Mouse (Mus musculus) CH12.LX (cell line): Measurements from ENCODE around the gene Zdhhc8. TPM values are rescaled to one million over a fixed set of nuclear protein-coding genes. Genes with fewer than 3 reads are reported as not detected.

Experiments used
- DNase-seq: peaks from one replicate; pipeline ENCODE4 v3.0.0-alpha.2; 2013; ENCODE audit errors: extremely low read depth
- H3K27ac ChIP-seq: 2 replicates; pipeline ENCODE4 v1.5.1; 2012; ENCODE audit warnings: low read depth, mild to moderate bottlenecking, control low read depth, moderate library complexity; ENCODE audit not compliant: insufficient read depth
- H3K27me3 ChIP-seq: replicated peaks from 2 replicates; pipeline ENCODE3; 2012; ENCODE audit warnings: inconsistent platforms
- H3K36me3 ChIP-seq, 2 experiments: replicated peaks in 1 of 2; 2 replicates each; pipeline versions ENCODE3 to v1.6.1; 2012; ENCODE audit warnings: inconsistent platforms in 1 of 2, low read length in 1 of 2, mild to moderate bottlenecking in 1 of 2, mixed read lengths in 1 of 2, moderate library complexity in 1 of 2; ENCODE audit not compliant: control insufficient read depth in 1 of 2, insufficient read depth in 1 of 2
- H3K4me1 ChIP-seq, 2 experiments: 2 replicates each; pipeline ENCODE4 v1.6.1; 2012; ENCODE audit warnings: inconsistent platforms in 1 of 2, moderate library complexity in 1 of 2; ENCODE audit not compliant: insufficient read depth in 2 of 2, control insufficient read depth in 1 of 2
- H3K4me2 ChIP-seq: 2 replicates; pipeline ENCODE4 v1.6.1; 2012; ENCODE audit warnings: low read depth, mild to moderate bottlenecking, control low read depth; ENCODE audit not compliant: poor library complexity, insufficient read depth, severe bottlenecking
- H3K4me3 ChIP-seq, 3 experiments: fragments of 150-350 bp in 1 of 3; sonication (generic) in 1 of 3; replicated peaks in 1 of 3; 2 replicates each; pipeline versions ENCODE3 to v1.5.1; 2011 to 2012; ENCODE audit warnings: low read depth in 2 of 3, low read length in 2 of 3, mild to moderate bottlenecking in 2 of 3, moderate library complexity in 2 of 3, control low read depth in 1 of 3, improper control_type of control experiment in 1 of 3, inconsistent platforms in 1 of 3, mixed read lengths in 1 of 3; ENCODE audit not compliant: poor library complexity in 1 of 3
- H3K79me2 ChIP-seq: replicated peaks from 2 replicates; pipeline ENCODE4 v1.6.1; 2012; ENCODE audit warnings: mild to moderate bottlenecking, moderate library complexity; ENCODE audit not compliant: control insufficient read depth, poor library complexity, insufficient read depth, severe bottlenecking; ENCODE audit errors: extremely low read depth
- H3K9ac ChIP-seq: 2 replicates; pipeline ENCODE4 v1.6.1; 2012; ENCODE audit warnings: low read depth, mild to moderate bottlenecking, control low read depth, moderate library complexity; ENCODE audit not compliant: insufficient read depth
- H3K9me3 ChIP-seq: replicated peaks from 2 replicates; pipeline ENCODE3; 2012; ENCODE audit warnings: low read length, inconsistent platforms, mixed read lengths
- BHLHE40 ChIP-seq: IDR thresholded peaks from 2 replicates; pipeline ENCODE4 v1.6.1; 2011; ENCODE audit warnings: mild to moderate bottlenecking, low read depth, low read length, improper control_type of control experiment
- CHD1 ChIP-seq: IDR thresholded peaks from 2 replicates; pipeline ENCODE4 v1.6.1; 2012; ENCODE audit warnings: low read depth, low read length, improper control_type of control experiment, inconsistent platforms
- CHD2 ChIP-seq: IDR thresholded peaks from 2 replicates; pipeline ENCODE4 v1.6.1; 2011; ENCODE audit warnings: low read length, improper control_type of control experiment
- EP300 ChIP-seq: IDR thresholded peaks from 2 replicates; pipeline ENCODE4 v1.6.1; 2011; ENCODE audit warnings: low read length, improper control_type of control experiment
- GABPA ChIP-seq: IDR thresholded peaks from 2 replicates; pipeline ENCODE4 v1.6.1; 2012; ENCODE audit warnings: low read depth, low read length, improper control_type of control experiment, inconsistent platforms; ENCODE audit not compliant: insufficient replicate concordance
- HCFC1 ChIP-seq: IDR thresholded peaks from 2 replicates; pipeline ENCODE4 v1.6.1; 2012; ENCODE audit warnings: low read depth, mild to moderate bottlenecking, inconsistent platforms, low read length, improper control_type of control experiment
- IRF4 ChIP-seq: IDR thresholded peaks from 2 replicates; pipeline ENCODE4 v1.6.1; 2014; ENCODE audit warnings: low read depth, mild to moderate bottlenecking, inconsistent platforms, low read length, improper control_type of control experiment
- JUN ChIP-seq: IDR thresholded peaks from 2 replicates; pipeline ENCODE4 v1.6.1; 2011; ENCODE audit warnings: low read depth, mild to moderate bottlenecking, low read length, improper control_type of control experiment, moderate library complexity; ENCODE audit not compliant: insufficient read depth
- KAT2A ChIP-seq: IDR thresholded peaks from 2 replicates; pipeline ENCODE4 v1.6.1; 2012; ENCODE audit warnings: low read length, improper control_type of control experiment, inconsistent platforms; ENCODE audit not compliant: insufficient replicate concordance
- MEF2A ChIP-seq: IDR thresholded peaks from 2 replicates; pipeline ENCODE4 v1.6.1; 2014; ENCODE audit warnings: low read depth, mild to moderate bottlenecking, inconsistent platforms, low read length, improper control_type of control experiment, borderline replicate concordance
- MXI1 ChIP-seq: IDR thresholded peaks from 2 replicates; pipeline ENCODE4 v1.6.1; 2011; ENCODE audit warnings: mild to moderate bottlenecking, low read depth, low read length, improper control_type of control experiment
- MYC ChIP-seq: IDR thresholded peaks from 2 replicates; pipeline ENCODE4 v1.6.1; 2011; ENCODE audit warnings: low read depth, mild to moderate bottlenecking, improper control_type of control experiment, low read length
- NRF1 ChIP-seq: IDR thresholded peaks from 2 replicates; pipeline ENCODE4 v1.6.1; 2014; ENCODE audit warnings: low read depth, mild to moderate bottlenecking, inconsistent platforms, low read length, improper control_type of control experiment, moderate library complexity
- PAX5 ChIP-seq: IDR thresholded peaks from 2 replicates; pipeline ENCODE4 v1.6.1; 2012; ENCODE audit warnings: low read length, inconsistent platforms, mixed read lengths
- RAD21 ChIP-seq: IDR thresholded peaks from 2 replicates; pipeline ENCODE4 v1.6.1; 2011; ENCODE audit warnings: low read depth, mild to moderate bottlenecking, low read length, improper control_type of control experiment, moderate library complexity
- RCOR1 ChIP-seq: conservative IDR thresholded peaks from 2 replicates; pipeline ENCODE4 v1.6.1; 2012; ENCODE audit warnings: low read depth, mild to moderate bottlenecking, inconsistent platforms, low read length, improper control_type of control experiment
- TBP ChIP-seq: conservative IDR thresholded peaks from 2 replicates; pipeline ENCODE4 v1.6.1; 2011; ENCODE audit warnings: low read depth, low read length, improper control_type of control experiment
- USF2 ChIP-seq: conservative IDR thresholded peaks from 2 replicates; pipeline ENCODE4 v1.6.1; 2011; ENCODE audit warnings: low read depth, low read length, improper control_type of control experiment
- ZC3H11A ChIP-seq: IDR thresholded peaks from 2 replicates; pipeline ENCODE4 v1.6.1; 2012; ENCODE audit warnings: low read depth, mild to moderate bottlenecking, inconsistent platforms, low read length, improper control_type of control experiment
- dilution Hi-C: fragments of 300-500 bp; cut with MboI; formaldehyde crosslinking; loops from 2 replicates; pipeline ENCODE4 v1.14.3; 2020; ENCODE audit warnings: low sequenced_read_pairs; ENCODE audit not compliant: extremely low pct_unique_long_range_greater_than_20kb, extremely low pct_ligation_motif_present
- in situ Hi-C: fragments of 300-500 bp; cut with MboI; formaldehyde crosslinking; loops from 3 replicates; pipeline ENCODE4 v1.14.3; 2019; ENCODE audit warnings: low sequenced_read_pairs, low pct_ligation_motif_present, low pct_unique_long_range_greater_than_20kb, mixed read lengths
- polyA plus RNA-seq: library from polyadenylated mRNA; unstranded; fragments of >175 nt; gene quantifications from 2 replicates; pipeline ENCODE4 v1.2.1, GENCODE M21; 2012; ENCODE audit warnings: low read depth; ENCODE audit not compliant: insufficient read length
- total RNA-seq, 2 experiments: library from RNA; depleted of rRNA; stranded (reverse); fragments of 300-350 nt in 1 of 2; fragments of >200 nt in 1 of 2; gene quantifications; 2 replicates each; pipeline ENCODE4 v1.2.3; 2012 to 2014

Zdhhc8 gene
- total and polyA plus RNA-seq, 3 experiments, result 3.2 to 15.2 (median 10.3) TPM

- H3K9me3 ChIP-seq, result no peaks in the 10 kb centered on the region
- H3K79me2 ChIP-seq, result no peaks in the 10 kb centered on the region
- no peak for DNase-seq
- H3K9ac ChIP-seq, result no peak overlapping the region
- no peak overlapping the region for H3K4me3 ChIP-seq
- dilution Hi-C loops, result no loop called here
- H3K36me3 ChIP-seq, result no peaks in the 10 kb centered on the region
- H3K4me1 ChIP-seq, result peaks cover 0 to 8% of the 10 kb centered on the region in 2 experiments; a peak in 2 of 4 replicates
- TF ChIP-seq KAT2A (no peak), MXI1 (no peak), CHD1 (no peak), MYC (no peak), ZC3H11A (no peak), BHLHE40 (no peak), CHD2 (no peak), EP300 (no peak), TBP (no peak), JUN (no peak), RAD21 (no peak), PAX5 (no peak), USF2 (no peak)
- in situ Hi-C loops, result no loop called here
- peaks cover 93% of the 10 kb centered on the region for H3K27me3 ChIP-seq
- no peak overlapping the region for H3K27ac ChIP-seq
- no peak overlapping the region for H3K4me2 ChIP-seq
Observed at GRCm38 (mm10) chr16:18203430-18204091, 31.4 kb downstream of the Zdhhc8 start.

GRCm38 (mm10) chr16:18202061-18202460 lies 32.9 kb downstream of the Zdhhc8 start:
- in situ Hi-C loops (no loop called here), dilution Hi-C loops (no loop called here)
- TF ChIP-seq RCOR1, result no peak
- no peak for TF ChIP-seq MEF2A
- TF ChIP-seq BHLHE40, result no peak
- no peak for TF ChIP-seq GABPA
- no peak for TF ChIP-seq MXI1
- TF ChIP-seq NRF1, result no peak
- TF ChIP-seq CHD1, result no peak
- no peak for TF ChIP-seq HCFC1
- no peak for TF ChIP-seq MYC
- no peak for TF ChIP-seq EP300
- no peak for TF ChIP-seq IRF4
- H3K9ac ChIP-seq, result no peak overlapping the region
- no peaks in the 10 kb centered on the region for H3K36me3 ChIP-seq
- DNase-seq, result no peak
- no peaks in the 10 kb centered on the region for H3K79me2 ChIP-seq
- H3K4me2 ChIP-seq, result no peak overlapping the region
- no peak overlapping the region for H3K4me3 ChIP-seq
- H3K4me1 ChIP-seq, result peaks cover 0 to 8% of the 10 kb centered on the region in 2 experiments; a peak in 2 of 4 replicates
- H3K9me3 ChIP-seq, result no peaks in the 10 kb centered on the region
- H3K27ac ChIP-seq, result no peak overlapping the region
- H3K27me3 ChIP-seq, result peaks cover 94% of the 10 kb centered on the region
